Mouse (Mus musculus) C2C12 (cell line): Measurements from ENCODE around the gene Gas2l3. TPM values are rescaled to one million over a fixed set of nuclear protein-coding genes. Genes with fewer than 3 reads are reported as not detected.

Experiments used
- H3K27me3 ChIP-seq: one replicate; pipeline ENCODE4 v1.6.1; 2011; ENCODE audit not compliant: control insufficient read depth, insufficient read depth, insufficient read length
- H3K36me3 ChIP-seq: one replicate; pipeline ENCODE4 v1.6.1; 2011; ENCODE audit not compliant: control insufficient read depth, insufficient read depth
- H3K4me3 ChIP-seq: one replicate; pipeline ENCODE4 v1.5.1; 2011; ENCODE audit warnings: mild to moderate bottlenecking, control low read depth; ENCODE audit not compliant: poor library complexity, insufficient read depth, severe bottlenecking
- H3K79me2 ChIP-seq: one replicate; pipeline ENCODE4 v1.6.1; 2011; ENCODE audit not compliant: control insufficient read depth, insufficient read depth
- H3K79me3 ChIP-seq: one replicate; pipeline ENCODE4 v1.6.1; 2011; ENCODE audit warnings: low read depth, control low read depth
- H3ac ChIP-seq: one replicate; pipeline ENCODE3; 2011; ENCODE audit warnings: low read depth; ENCODE audit not compliant: control insufficient read depth, insufficient read length
- CEBPB ChIP-seq: IDR thresholded peaks from one replicate; pipeline ENCODE4 v1.6.1; 2011; ENCODE audit warnings: low read depth, mild to moderate bottlenecking, control low read depth, moderate library complexity
- CTCF ChIP-seq: IDR thresholded peaks from one replicate; pipeline ENCODE4 v1.5.1; 2011; ENCODE audit not compliant: control insufficient read depth, insufficient read depth, insufficient read length
- FOSL1 ChIP-seq: IDR thresholded peaks from one replicate; pipeline ENCODE4 v1.8.0; 2011; ENCODE audit warnings: mild to moderate bottlenecking, low read length; ENCODE audit not compliant: poor library complexity, insufficient read depth, severe bottlenecking
- MAX ChIP-seq: IDR thresholded peaks from one replicate; pipeline ENCODE4 v1.6.1; 2011; ENCODE audit warnings: mild to moderate bottlenecking, control low read depth
- MYOD1 ChIP-seq: IDR thresholded peaks from one replicate; pipeline ENCODE4 v1.6.1; 2011; ENCODE audit warnings: low read depth; ENCODE audit not compliant: control insufficient read depth, insufficient read length
- MYOG ChIP-seq: IDR thresholded peaks from one replicate; pipeline ENCODE4 v1.6.1; 2011; ENCODE audit not compliant: control insufficient read depth, insufficient read length; ENCODE audit errors: extremely low read depth
- USF1 ChIP-seq: IDR thresholded peaks from one replicate; pipeline ENCODE4 v1.6.1; 2011; ENCODE audit warnings: low read depth, mild to moderate bottlenecking, control low read depth, moderate library complexity
- polyA plus RNA-seq: library from polyadenylated mRNA; unstranded; fragments of >200 nt; fragmentation: generic; extraction: Trizol; gene quantifications from one replicate; pipeline ENCODE4 v1.2.1, GENCODE M21; 2012; ENCODE audit warnings: missing spikeins

Gas2l3 gene
- polyA plus RNA-seq, 1 experiment, result 4.4 TPM

DNA sequence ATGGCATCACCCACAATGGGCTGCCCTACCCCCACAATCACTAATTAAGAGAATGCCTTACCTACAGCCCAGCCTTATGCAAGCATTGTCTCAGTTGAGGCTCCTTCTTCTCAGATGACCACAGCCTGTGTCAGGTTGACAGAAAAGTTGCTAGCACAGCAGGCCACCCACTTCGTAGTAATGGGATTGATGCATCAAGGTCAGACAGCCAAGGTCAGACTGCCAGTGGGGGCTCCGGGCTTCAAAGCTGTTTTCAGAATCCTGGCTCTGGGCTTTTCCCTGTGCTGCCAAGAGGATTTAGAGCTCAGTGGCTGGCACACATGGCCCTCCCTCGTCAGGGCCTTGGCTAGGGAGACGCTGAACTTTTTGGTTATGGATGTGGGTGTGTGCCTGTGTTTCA lies 51.1 kb downstream of the Gas2l3 start:
- TF ChIP-seq MAX (no peak), CTCF (no peak), USF1 (no peak), MYOG (no peak), MYOD1 (no peak), FOSL1 (no peak), CEBPB (no peak)
- H3K79me3 ChIP-seq, result no peaks in the 10 kb centered on the region

GRCm38 (mm10) chr10:89391571-89392163 lies 52.1 kb downstream of the Gas2l3 start:
- Histone ChIP-seq H3K79me2 (no peaks in the 10 kb centered on the region), H3K4me3 (no peak overlapping the region), H3K36me3 (no peaks in the 10 kb centered on the region), H3ac (no peak overlapping the region), H3K27me3 (peaks cover 4% of the 10 kb centered on the region), H3K79me3 (no peaks in the 10 kb centered on the region)
- TF ChIP-seq MAX (no peak), CTCF (no peak), CEBPB (no peak), MYOD1 (no peak)

More for the DNA sequence above, 51.1 kb downstream of the Gas2l3 start:
- Histone ChIP-seq H3K4me3 (no peak overlapping the region), H3K36me3 (no peaks in the 10 kb centered on the region), H3K79me2 (no peaks in the 10 kb centered on the region), H3ac (no peak overlapping the region), H3K27me3 (peaks cover 2% of the 10 kb centered on the region)

GRCm38 (mm10) chr10:89386461-89386860 lies 57.3 kb downstream of the Gas2l3 start:
- Histone ChIP-seq H3K27me3 (peaks cover 4% of the 10 kb centered on the region), H3K4me3 (no peak overlapping the region), H3ac (no peak overlapping the region), H3K79me3 (no peaks in the 10 kb centered on the region), H3K36me3 (no peaks in the 10 kb centered on the region), H3K79me2 (no peaks in the 10 kb centered on the region)
- TF ChIP-seq CTCF (no peak), MYOG (no peak), USF1 (no peak), MYOD1 (no peak), FOSL1 (no peak), CEBPB (no peak), MAX (no peak)

DNA sequence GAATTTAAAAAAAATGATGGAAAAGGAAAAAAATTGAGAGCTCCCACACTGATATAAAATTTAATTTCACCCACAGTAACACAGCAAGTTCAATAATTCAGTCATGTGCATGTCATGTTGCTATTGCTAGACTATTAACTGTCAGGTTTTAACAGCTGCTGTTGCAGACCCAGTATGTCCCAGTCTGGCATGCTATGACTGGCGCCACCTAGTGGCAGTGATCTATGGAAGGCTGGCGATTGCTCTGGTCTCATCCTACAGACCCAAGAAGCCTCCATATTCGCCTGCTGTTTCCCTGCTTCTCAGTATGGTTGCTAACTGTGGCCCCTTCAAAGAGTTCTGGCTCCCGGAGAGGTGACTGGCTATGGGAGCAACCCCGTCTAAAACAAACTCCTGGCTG lies 60.3 kb downstream of the Gas2l3 start:
- no peaks in the 10 kb centered on the region for H3K79me2 ChIP-seq
- no peaks in the 10 kb centered on the region for H3K79me3 ChIP-seq
- TF ChIP-seq MAX (no peak), MYOG (no peak), CTCF (peak; percentile 72)
- H3K4me3 ChIP-seq, result no peak overlapping the region
- peaks cover 13% of the 10 kb centered on the region for H3K27me3 ChIP-seq
- no peak overlapping the region for H3ac ChIP-seq
- H3K36me3 ChIP-seq, result no peaks in the 10 kb centered on the region

DNA sequence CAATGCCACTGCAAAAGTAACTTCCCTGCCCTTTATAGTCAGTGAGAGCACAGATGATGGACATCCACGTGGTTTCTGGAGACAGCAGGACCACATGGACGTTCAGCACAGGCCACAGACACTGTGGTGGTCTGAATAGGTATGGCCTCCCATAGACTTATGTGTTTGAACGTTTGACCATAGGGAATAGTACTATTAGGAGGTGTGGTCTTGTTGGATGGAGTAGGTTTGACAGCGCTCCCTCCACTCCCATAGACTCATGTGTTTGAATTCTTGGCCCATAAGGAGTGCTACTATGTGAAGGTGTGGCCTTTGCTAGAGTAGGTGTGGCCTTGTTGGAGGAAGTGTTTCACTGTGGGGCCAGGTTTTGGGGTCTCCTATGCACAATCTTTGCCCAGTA lies 66.0 kb downstream of the Gas2l3 start:
- no peak for TF ChIP-seq MAX
- Histone ChIP-seq H3K79me3 (no peaks in the 10 kb centered on the region), H3K4me3 (no peak overlapping the region), H3ac (no peak overlapping the region), H3K36me3 (no peaks in the 10 kb centered on the region), H3K79me2 (no peaks in the 10 kb centered on the region), H3K27me3 (peaks cover 9% of the 10 kb centered on the region)

DNA sequence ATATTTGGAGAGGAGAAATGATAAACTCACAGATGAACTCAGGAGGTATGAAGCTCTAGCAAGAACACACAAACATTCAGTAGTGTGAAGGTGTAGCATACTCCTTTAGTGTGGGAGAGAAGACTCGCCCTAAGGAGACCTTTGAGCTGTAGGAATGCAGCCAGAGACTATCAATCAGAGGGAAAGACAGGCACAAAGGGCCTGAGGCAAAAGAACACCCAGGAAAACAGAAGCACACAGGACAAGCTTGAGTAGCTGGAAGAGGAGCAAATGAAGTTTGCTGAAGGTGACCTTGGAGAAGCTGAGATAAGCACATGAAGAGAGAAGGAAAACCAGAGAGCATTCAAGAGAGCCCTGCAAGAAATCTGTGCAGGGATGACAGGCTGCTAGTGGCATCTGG lies 73.7 kb downstream of the Gas2l3 start:
- TF ChIP-seq MYOG, result no peak
- TF ChIP-seq FOSL1, result no peak
- TF ChIP-seq CTCF, result no peak
- no peak for TF ChIP-seq USF1
- H3K79me3 ChIP-seq, result no peaks in the 10 kb centered on the region
- H3K27me3 ChIP-seq, result no peaks in the 10 kb centered on the region
- H3K4me3 ChIP-seq, result no peak overlapping the region
- H3K79me2 ChIP-seq, result no peaks in the 10 kb centered on the region
- H3K36me3 ChIP-seq, result no peaks in the 10 kb centered on the region
- no peak overlapping the region for H3ac ChIP-seq

GRCm38 (mm10) chr10:89358933-89359332 lies 84.8 kb downstream of the Gas2l3 start:
- no peak overlapping the region for H3ac ChIP-seq
- H3K79me3 ChIP-seq, result no peaks in the 10 kb centered on the region
- H3K27me3 ChIP-seq, result no peaks in the 10 kb centered on the region
- no peak overlapping the region for H3K4me3 ChIP-seq
- H3K36me3 ChIP-seq, result no peaks in the 10 kb centered on the region
- H3K79me2 ChIP-seq, result no peaks in the 10 kb centered on the region
- no peak for TF ChIP-seq MYOD1
- no peak for TF ChIP-seq FOSL1
- TF ChIP-seq MYOG, result no peak
- no peak for TF ChIP-seq USF1
- no peak for TF ChIP-seq CTCF
- no peak for TF ChIP-seq CEBPB
- no peak for TF ChIP-seq MAX
